Mouse (Mus musculus) heart, adult 2 months (tissue): Measurements from ENCODE around the gene Mapkap1.

ENCODE experiments used
- CTCF ChIP-seq: fragments of 200-600 bp; IDR thresholded peaks from 2 replicates; pipeline ENCODE4 v1.8.1; 2022; ENCODE audit warnings: antibody characterized with exemption, mild to moderate bottlenecking, moderate library complexity
- EP300 ChIP-seq: fragments of 200-500 bp; IDR thresholded peaks from 2 replicates; pipeline ENCODE4 v1.6.1; 2011; ENCODE audit warnings: low read depth, low read length, control low read depth; ENCODE audit not compliant: insufficient read depth

GRCm38 (mm10) chr2:34553580-34554231 lies 147.1 kb downstream of the Mapkap1 start:
- TF ChIP-seq EP300 (no peak), CTCF (no peak)
